Mouse (Mus musculus) adrenal gland, postnatal 25 days (tissue): ENCODE results near the gene Gtf2ird2. TPM values are rescaled to one million over a fixed set of nuclear protein-coding genes. Genes with fewer than 3 reads are reported as not detected.

ENCODE experiments used
- DNase-seq: peaks from one replicate; pipeline ENCODE4 v3.0.0; 2021; ENCODE audit warnings: mixed read lengths
- total RNA-seq: library from RNA; stranded (reverse); gene quantifications from 2 replicates; pipeline ENCODE4 v1.2.3, GENCODE M21; 2021

Gtf2ird2 gene
- total RNA-seq, 1 experiment from 2014 or later: 10.4 TPM

GRCm38 (mm10) chr5:134183162-134183561 is 657 bp upstream of the Gtf2ird2 start:
- DNase-seq: no peak

GRCm38 (mm10) chr5:134186059-134186458 is 2.2 kb downstream of the Gtf2ird2 start:
- no peak for DNase-seq

DNA sequence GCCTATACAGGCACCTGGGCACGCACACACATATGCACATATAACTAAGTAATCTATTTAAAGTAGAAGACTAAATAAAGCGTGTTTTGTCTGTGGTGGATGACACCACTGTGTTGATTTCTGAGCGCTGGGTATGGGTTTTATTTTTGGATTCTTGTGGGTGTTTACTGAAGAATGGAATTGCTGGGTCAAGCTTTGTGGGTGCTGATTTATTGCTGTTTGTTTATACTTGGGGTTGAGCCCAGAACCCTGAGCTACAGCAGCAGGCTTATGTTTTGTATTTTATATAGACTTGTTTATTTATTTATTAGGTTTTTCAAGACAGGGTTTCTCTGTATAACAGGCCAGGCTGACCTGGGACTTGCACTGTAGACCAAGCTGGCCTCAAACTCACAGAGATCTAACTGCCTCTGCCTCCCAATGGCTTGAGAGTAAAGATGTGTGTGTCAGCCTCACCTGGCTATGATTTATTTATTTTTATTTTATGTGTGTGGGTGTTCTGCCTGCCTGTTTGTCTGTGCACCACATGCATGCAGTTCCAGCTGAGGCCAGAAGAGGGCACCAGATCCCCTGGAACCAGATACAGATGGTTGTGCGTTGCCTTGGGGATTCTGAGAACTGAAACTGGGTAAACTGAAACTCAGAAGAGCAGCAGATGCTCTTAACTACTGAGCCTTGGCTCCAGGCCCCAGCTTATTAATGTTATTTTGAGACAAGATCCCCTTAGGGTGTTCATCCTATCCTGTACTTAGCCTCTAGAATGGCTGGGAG is 3.3 kb downstream of the Gtf2ird2 start:
- DNase-seq: peak; percentile 57

GRCm38 (mm10) chr5:134188571-134188970 is 4.8 kb downstream of the Gtf2ird2 start:
- DNase-seq: no peak

- DNase-seq: no peak
Measured at GRCm38 (mm10) chr5:134193664-134194063, 9.8 kb downstream of the Gtf2ird2 start.

DNA sequence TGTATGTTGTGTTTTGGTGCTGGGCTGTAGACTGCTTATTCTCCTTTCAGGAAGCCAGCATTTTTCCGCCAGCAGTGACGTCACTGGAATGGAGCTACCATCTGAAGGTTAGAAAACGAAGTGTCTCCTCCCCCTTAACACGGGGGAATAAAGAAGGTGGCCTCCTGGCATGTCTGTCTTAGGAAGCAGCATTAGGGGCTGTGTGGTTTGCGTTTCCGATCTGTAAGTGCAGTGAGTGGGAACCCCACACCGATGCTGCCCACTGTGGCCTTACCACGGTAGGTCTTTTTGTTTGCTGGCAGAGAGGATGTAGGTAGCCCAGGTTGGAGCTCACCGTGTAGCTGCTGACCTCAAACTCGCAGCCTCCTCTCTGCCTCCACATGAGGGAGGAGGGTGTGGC is 22.9 kb downstream of the Gtf2ird2 start:
- DNase-seq: no peak

DNA sequence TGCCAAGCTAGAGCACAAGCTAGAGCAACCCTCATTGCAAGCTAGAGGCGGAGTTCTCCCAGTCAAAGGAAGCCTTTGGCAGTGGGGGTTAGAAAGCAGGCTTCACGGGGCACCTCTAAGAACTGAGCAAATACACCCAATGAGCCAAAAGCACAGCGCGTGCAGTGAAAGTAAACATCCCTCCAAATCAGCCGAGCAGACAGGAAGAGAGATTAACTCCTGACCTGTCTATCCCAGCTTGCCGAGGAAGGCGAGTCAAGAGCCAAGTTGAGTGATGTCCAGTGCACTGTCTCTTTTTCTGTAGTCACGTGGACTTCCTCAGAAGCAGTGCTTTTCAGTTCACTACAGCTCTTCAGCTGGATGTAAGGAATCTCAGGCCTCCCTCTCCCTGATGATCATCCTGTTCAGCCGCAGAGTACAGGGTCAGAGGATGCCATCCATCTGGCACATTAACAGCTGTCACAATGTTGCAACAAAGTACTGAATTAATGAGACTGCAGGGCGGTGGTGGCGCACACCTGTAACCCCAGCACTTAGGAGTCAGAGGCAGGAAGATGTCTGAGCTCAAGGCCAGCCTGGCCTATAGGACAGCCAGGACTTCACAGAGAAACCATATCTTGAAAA is 26.2 kb downstream of the Gtf2ird2 start:
- DNase-seq: no peak

DNA sequence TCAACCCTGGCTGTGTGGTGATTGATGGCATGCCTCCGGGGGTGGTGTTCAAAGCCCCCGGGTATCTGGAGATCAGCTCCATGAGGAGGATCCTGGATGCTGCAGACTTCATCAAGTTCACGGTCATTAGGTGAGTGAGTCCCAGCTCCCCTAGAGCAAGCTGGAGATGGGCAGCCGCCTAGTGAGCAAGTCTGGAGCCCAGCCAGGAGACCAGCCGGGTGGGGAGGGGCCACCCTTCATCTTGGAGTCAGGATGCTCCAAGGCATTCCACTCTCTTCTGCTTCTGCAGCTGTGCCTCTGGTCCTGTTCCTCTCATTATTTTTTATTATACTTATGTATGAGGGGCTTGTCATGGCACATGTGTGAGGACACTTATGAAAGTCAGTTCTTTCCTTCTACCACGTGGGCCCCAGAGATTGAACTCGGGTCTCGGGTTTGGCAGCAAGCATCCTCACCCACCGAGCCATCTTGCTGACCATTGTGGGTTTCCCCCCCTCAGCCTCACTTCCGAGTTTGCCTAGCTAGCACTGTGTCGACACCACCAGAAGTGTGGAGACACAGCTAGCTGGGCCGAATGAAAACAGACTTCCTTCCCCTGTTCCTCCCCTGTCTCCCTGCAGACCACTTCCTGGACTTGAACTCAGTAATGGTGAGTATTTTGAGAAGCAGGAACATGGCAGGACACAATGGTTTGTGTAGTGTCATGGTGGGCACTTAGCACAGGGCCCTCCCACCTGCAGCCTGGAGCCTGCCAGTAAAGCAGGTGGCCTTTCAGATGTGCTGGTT is 30.4 kb downstream of the Gtf2ird2 start:
- DNase-seq: no peak

GRCm38 (mm10) chr5:134217900-134218299 is 34.1 kb downstream of the Gtf2ird2 start:
- DNase-seq: no peak

DNA sequence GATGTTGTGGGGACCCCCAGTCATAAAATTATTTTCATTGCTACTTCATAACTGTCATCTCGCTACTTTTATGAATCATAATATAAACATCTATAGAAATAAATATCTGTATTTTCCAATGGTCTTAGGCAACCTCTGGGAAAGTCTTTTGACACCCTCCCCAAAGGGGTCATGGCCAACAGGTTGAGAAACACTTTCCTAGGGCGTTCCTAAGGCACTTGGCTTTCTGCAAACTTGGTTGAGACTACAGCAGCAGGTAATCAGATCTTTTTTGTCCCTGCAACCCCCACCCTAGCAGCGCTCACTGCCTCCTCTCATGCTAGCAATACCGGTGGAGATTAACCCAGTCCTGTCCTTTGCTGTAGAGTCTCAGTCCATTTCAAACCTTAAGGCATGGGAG is 37.5 kb downstream of the Gtf2ird2 start:
- no peak for DNase-seq

- DNase-seq: no peak
Measured at GRCm38 (mm10) chr5:134221708-134222150, 37.9 kb downstream of the Gtf2ird2 start.

DNA sequence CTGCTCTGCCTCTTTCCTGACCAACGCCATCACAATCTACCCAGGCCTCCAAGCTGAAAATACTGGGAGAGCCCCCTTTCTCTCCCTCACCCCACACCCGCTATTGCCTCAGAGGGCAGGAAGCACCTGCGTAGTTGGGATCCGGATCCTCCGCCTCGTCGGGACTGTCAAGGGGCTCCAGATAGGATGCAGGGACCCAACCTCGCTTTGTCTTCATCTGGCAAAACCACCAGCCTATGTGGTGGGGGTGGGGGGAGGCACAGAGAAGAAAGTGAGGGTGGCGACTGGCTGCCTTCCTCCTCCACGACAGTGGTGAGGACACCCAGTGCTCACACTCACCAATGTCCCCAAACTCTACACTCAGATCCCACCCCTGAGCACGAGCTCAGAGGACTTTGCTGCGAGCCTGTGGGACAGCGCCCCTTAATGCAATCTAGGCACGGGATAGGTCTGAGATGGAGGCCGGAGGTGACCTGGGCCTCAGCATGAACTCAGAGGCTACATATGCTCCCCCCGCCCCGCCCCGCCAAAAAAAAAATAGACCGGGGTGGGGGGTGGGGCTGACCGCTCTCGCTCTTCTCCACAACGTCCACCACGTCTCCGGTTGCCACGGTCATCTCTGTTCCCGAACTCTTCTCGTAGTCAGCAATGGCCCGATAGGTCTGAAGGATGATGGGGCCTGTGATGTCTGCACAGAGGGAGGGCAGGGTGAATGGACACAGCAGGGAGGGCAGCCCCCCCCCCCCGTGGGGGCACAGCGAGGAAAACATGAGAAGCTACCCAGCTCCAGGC is 41.5 kb downstream of the Gtf2ird2 start:
- DNase-seq: no peak

DNA sequence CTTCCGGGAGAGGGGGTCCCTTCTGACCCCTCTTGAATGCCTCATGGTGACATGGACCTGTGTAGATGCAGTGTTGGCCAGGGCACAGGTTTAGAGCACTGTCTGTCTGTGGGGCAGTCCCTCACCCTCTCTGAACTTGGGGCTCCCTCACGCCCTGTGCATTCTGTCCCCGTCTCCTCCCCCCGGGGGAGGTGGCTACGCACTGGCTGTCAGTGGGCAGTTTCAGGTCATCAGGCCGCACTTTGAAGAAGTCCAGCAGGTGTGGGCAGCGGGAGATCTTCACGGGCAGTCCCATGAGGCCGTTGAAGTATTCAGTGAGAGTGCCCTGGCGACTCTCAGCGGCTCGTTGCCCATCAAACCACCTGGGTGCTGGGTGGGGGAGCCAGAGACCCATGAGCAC is 43.1 kb downstream of the Gtf2ird2 start:
- no peak for DNase-seq

DNA sequence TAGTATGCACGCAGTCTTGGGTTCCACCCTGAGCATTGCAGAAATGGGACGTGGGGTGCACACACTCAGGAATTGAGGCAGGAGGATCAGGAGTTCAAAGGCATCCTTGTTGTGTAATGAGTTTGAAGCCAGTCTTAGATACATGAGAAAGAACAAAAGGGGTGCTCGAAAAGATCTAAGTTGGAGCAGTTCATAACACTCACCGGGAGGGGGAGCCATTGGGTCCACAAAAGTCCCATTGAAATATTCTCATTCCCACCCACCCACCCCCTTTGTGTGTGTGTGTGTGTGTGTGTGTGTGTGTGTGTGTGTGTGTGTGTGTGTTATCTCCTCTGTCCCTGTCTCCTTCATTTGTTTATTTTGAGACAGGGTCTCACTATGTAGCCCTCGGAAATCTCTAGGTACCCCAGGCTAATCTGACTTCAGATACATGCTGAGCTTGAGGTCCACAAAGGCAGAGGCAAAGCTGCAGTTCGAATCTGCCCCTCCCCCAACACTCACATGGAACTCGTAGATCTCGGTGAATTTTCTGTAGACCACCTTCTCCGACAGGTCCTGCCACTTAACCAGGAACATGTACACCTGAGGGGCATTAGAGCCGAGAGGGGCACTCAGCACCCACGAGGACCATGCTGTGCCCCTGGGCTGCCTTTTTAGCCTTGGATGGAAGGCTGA is 43.9 kb downstream of the Gtf2ird2 start:
- no peak for DNase-seq

DNA sequence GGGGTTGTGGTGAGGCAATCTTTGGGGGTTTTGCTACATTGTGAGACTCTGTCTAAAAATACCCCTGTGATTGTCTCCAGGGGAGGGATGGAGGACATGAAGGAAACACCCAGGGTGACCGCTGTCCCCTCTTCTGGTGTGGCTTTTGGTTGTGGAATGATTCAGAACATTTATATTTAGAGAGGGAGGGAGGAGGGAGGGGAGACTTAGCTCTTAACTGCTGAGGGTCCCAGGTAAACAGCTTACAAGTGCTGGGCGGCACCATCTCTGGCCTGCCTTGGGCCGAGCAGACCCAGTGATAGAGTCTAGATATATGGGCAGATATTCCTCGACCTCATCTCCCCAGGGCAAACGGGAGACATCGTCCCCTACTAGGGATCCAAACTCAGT is 44.4 kb downstream of the Gtf2ird2 start:
- DNase-seq: no peak

DNA sequence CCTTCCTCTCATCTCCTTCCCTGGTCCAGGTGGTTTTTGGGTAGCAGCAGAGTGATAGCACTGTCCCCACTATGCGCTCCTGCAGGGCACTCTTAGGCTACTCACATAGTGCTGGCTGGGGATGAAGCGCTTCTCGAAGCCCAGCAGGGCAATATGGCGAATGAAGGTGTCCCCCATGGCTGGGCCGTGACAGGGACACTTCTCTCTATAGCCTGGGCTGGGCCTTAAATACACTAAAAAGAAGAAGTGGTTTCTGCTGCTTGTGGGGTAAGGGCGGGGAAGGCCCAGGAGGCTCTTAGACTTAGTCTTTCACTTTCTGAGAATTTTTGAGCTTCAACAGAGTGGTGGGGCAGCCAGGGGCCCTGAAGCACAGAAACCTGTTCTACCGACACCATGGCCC is 45.6 kb downstream of the Gtf2ird2 start, which contains the start of gene Ncf1:
Gene Ncf1, minus strand, starts transcription at position 235 of the 400 bp plus-strand sequence.
- DNase-seq: no peak

GRCm38 (mm10) chr5:134231376-134231775 is 47.6 kb downstream of the Gtf2ird2 start:
- no peak for DNase-seq

DNA sequence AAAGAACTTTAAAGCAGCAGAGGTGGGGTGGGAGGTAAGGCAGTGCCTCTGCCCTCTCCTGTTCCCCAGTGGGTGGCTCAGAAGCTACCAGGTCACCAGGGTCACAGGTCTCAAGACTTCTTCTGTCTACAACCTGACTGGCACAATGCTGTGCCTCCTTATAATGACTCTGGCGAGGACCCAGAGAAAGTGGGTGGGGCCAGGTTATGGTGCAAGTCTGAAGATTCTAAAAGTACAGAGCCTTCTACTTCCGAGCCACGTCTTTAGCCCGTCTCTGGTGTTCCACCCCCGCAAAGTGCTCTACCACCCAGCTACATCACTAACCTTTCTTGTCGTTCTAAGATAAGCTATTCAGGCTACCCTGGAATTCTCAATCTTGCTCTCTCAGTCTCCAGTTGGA is 48.3 kb downstream of the Gtf2ird2 start:
- DNase-seq: no peak

DNA sequence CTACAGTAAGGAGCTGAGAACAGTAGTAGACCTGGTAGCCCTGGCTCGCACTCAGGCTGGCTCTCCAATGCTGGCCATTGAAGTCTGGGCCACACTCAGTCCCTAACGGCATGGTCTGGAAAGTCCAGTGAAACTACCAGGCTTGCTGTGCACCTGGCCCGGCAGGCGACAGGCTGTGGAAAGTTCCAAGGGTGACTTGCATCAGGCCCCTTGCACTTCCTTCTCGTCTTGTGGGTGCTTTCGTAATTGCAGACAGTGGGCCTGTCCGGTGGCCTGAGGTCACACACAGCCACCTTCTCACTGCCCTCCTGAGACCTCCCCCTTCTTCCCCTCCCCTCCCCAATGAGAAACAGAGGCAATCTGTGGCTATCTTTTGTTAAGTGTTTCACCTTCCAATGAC is 48.7 kb downstream of the Gtf2ird2 start:
- no peak for DNase-seq

DNA sequence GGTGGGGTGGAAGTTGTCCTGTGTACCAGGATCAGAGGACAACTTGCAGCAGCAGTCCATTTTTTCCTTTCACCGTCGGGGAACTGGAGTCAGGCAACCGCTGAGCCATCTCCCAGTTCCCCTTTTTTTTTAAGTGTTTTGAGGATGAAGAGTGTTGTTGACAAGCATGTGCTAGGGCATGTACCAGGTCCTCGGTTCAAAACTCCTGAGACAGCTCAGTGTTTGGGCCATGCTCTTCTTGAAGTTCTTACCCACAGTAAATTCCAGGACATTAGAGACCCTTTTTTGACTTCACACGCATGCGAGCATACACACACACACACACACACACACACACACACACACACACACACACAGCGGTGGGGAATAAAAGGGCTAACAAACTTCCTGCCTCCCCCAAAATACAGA is 49.4 kb downstream of the Gtf2ird2 start:
- DNase-seq: no peak

DNA sequence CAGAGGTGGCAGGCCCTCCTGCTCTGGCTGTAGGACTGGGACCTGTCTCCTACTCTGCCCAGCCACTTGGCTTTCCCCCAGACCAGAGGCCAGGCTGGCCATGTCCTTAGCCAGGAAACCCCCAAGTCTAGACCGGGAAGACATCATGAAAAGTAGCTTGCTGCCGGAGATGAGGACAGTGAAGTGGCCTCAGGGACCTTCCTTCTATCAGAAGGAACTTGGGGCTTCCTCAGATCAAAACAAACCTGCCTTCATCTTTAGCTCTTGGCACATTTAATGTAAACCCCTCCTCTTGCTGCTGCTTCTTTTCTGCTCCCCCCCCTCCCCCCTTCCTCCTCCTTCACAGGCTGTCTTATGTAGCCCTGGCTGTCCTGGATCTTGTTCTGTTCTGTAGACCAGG is 50.4 kb downstream of the Gtf2ird2 start:
- DNase-seq: no peak

- DNase-seq: peak; percentile 37
Measured at GRCm38 (mm10) chr5:134235111-134235510, 51.3 kb downstream of the Gtf2ird2 start.
